Mouse (Mus musculus) liver, embryonic 14.5 days (tissue): ENCODE data around the gene Dnaja2. TPM values are rescaled to one million over a fixed set of nuclear protein-coding genes. Genes with fewer than 3 reads are reported as not detected.

Experiments used
- ATAC-seq: fragments of 200-750 bp; cut with Nextera tagmentation; 2 replicates; pipeline ENCODE4 v1.8.0; 2017; ENCODE audit warnings: moderate number of reproducible peaks, mild to moderate bottlenecking, moderate library complexity; ENCODE audit not compliant: insufficient read depth
- DNase-seq, 3 experiments: peaks; one replicate each; pipeline ENCODE4 v3.0.0-alpha.2; 2012 to 2013; ENCODE audit warnings: low read depth in 3 of 3, low spot score in 3 of 3
- H3K27ac ChIP-seq: fragments of 300-500 bp; sonication (generic); 2 replicates; pipeline ENCODE4 v1.5.1; 2014; ENCODE audit warnings: moderate library complexity, mild to moderate bottlenecking, control low read depth, inconsistent platforms
- H3K27me3 ChIP-seq: fragments of 300-500 bp; sonication (generic); 2 replicates; pipeline ENCODE4 v1.6.1; 2014; ENCODE audit warnings: mild to moderate bottlenecking, low read length, moderate library complexity; ENCODE audit not compliant: control insufficient read depth, insufficient read depth
- H3K36me3 ChIP-seq: fragments of 300-500 bp; sonication (generic); replicated peaks from 2 replicates; pipeline ENCODE4 v1.6.1; 2014; ENCODE audit warnings: low read depth; ENCODE audit not compliant: control insufficient read depth, insufficient read depth
- H3K4me1 ChIP-seq, 2 experiments: fragments of 200-500 bp in 1 of 2; fragments of 300-500 bp in 1 of 2; sonication (generic) in 1 of 2; replicated peaks; 2 replicates each; pipeline ENCODE4 v1.6.1; 2012 to 2014; ENCODE audit warnings: antibody characterized with exemption in 1 of 2, inconsistent platforms in 1 of 2, low read length in 1 of 2; ENCODE audit not compliant: control insufficient read depth in 2 of 2, insufficient read depth in 2 of 2
- H3K4me2 ChIP-seq: fragments of 300-500 bp; sonication (generic); 2 replicates; pipeline ENCODE4 v1.6.1; 2014; ENCODE audit warnings: low read depth, mild to moderate bottlenecking, control low read depth, moderate library complexity
- H3K4me3 ChIP-seq, 2 experiments: fragments of 200-500 bp in 1 of 2; fragments of 300-500 bp in 1 of 2; sonication (generic) in 1 of 2; 2 replicates each; pipeline ENCODE4 v1.5.1; 2012 to 2014; ENCODE audit warnings: low read depth in 2 of 2, low read length in 2 of 2, mild to moderate bottlenecking in 2 of 2, control low read depth in 1 of 2, inconsistent platforms in 1 of 2, moderate library complexity in 1 of 2; ENCODE audit not compliant: insufficient read depth in 1 of 2
- H3K9ac ChIP-seq: fragments of 300-500 bp; sonication (generic); replicated peaks from 2 replicates; pipeline ENCODE4 v1.6.1; 2014; ENCODE audit warnings: mild to moderate bottlenecking, control low read depth, moderate library complexity
- H3K9me3 ChIP-seq: fragments of 300-500 bp; sonication (generic); 2 replicates; pipeline ENCODE4 v1.6.1; 2016; ENCODE audit warnings: low read length, mixed read lengths; ENCODE audit not compliant: control insufficient read depth
- CTCF ChIP-seq: IDR thresholded peaks from 2 replicates; pipeline ENCODE4 v1.5.1; 2016; ENCODE audit warnings: antibody characterized with exemption, low read depth, control low read depth
- EP300 ChIP-seq: IDR thresholded peaks from 2 replicates; pipeline ENCODE4 v1.6.1; 2016; ENCODE audit warnings: antibody characterized with exemption, low read depth
- WGBS: fragments of 180-500 bp; shearing (Covaris S2); extraction: QIAGEN DNeasy Blood & Tissue Kit; methylation state at CpG from one replicate; pipeline ENCODE4 v1.1.7; 2014; ENCODE audit not compliant: insufficient replicate concordance; 5-methylcytosine and 5-hydroxymethylcytosine counted together
- polyA plus RNA-seq, 2 experiments: library from polyadenylated mRNA; depleted of rRNA in 1 of 2; stranded (reverse) in 1 of 2; unstranded in 1 of 2; fragments of >200 nt; fragmentation: Nextera tagmentation in 1 of 2; extraction: Ambion mirVana in 1 of 2; gene quantifications; 2 replicates each; pipeline versions ENCODE4 v1.2.1 to v1.2.3; 2012 to 2014

The Dnaja2 gene
- polyA plus RNA-seq, 2 experiments, result 26.9 to 73.3 TPM

DNA sequence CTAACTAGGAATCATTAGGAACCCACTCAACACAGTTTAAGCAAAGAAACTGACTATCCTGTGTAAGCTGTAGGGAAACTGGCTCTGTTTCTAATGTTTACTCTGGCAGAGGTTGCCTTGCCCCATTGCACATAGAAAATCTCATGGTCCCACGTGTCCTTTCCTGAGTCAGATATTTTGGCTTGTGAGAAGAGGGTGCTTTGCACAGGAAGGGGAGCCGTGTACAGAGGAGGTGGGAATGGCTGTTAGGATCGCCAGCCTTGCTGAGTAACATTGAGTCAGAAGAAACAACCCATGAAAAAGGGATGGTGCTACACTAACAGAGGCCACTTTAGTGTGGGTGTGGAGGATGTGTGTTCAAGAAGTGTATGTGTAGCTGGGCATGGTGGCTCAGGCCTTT lies 26.2 kb downstream of the Dnaja2 start:
- DNase-seq (no peak), ATAC-seq (no peak)
- H3K9me3 ChIP-seq, result no peaks in the 10 kb centered on the region
- no peaks in the 10 kb centered on the region for H3K27me3 ChIP-seq
- H3K4me2 ChIP-seq, result no peak overlapping the region
- no peak overlapping the region for H3K4me3 ChIP-seq
- no peak overlapping the region for H3K9ac ChIP-seq
- H3K36me3 ChIP-seq, result no peaks in the 10 kb centered on the region
- no peak overlapping the region for H3K27ac ChIP-seq
- no peak for TF ChIP-seq EP300
- no peak for TF ChIP-seq CTCF
- H3K4me1 ChIP-seq, result peaks cover 4 to 17% of the 10 kb centered on the region in 2 experiments; a peak in 3 of 4 replicates
- 64% methylated on average over 3 of the region's 3 CpGs for WGBS

DNA sequence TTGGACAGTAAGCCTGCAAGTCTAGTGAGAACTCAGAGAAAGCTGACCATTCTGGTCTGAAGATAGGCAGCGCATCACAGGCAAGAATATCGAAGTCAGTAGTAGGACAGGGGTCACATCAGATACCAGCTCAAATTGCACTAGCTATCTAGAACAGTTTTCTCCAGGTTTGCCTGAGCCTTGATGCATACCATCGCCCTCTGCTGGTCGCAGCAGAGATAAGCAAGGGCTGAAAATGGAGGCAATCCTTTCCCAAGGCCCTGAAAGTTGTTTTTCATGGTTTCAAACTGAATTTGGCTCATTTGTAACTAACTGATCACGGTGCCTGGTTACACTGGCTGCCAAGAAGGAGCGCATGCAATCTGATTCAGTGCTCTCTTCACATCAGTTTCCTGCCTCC lies 29.0 kb downstream of the Dnaja2 start:
- no peak for TF ChIP-seq EP300
- peak; percentile 90 for TF ChIP-seq CTCF
- Histone ChIP-seq H3K27ac (no peak overlapping the region), H3K4me2 (no peak overlapping the region), H3K4me1 (peaks cover 0 to 4% of the 10 kb centered on the region in 2 experiments; a peak in 1 of 4 replicates), H3K27me3 (no peaks in the 10 kb centered on the region), H3K4me3 (no peak overlapping the region), H3K36me3 (no peaks in the 10 kb centered on the region), H3K9ac (no peak overlapping the region), H3K9me3 (no peaks in the 10 kb centered on the region)
- WGBS, result 17% methylated on average over 6 of the region's 6 CpGs
- peak; percentile 10 to 36 (median 31) for DNase-seq
- ATAC-seq, result no peak

DNA sequence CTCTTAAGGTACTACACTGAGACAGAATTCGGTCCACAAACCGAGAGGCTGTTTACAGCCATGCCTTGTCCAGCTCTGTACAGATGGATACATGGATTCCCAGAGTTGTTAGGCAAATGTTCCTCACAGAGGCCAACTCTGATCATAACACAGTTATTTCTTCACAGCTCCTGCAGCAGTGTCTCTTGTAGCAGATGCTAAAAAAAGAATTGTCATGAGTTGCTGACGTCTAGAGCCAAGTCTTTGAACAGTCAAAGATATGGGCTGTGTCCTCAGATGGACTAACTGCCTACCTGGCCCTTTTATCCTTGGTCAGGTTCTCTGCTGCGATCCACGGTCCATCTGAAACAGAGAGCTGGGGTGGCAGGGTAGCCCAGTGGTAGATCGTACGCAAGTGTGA lies 31.1 kb downstream of the Dnaja2 start:
- DNase-seq (no peak), ATAC-seq (no peak)
- WGBS, result 77% methylated on average over 7 of the region's 7 CpGs
- Histone ChIP-seq H3K9ac (no peak overlapping the region), H3K4me3 (no peak overlapping the region), H3K27me3 (no peaks in the 10 kb centered on the region), H3K4me1 (peaks cover 0 to 4% of the 10 kb centered on the region in 2 experiments; a peak in 1 of 4 replicates), H3K36me3 (no peaks in the 10 kb centered on the region), H3K9me3 (no peaks in the 10 kb centered on the region), H3K27ac (no peak overlapping the region), H3K4me2 (no peak overlapping the region)
- TF ChIP-seq CTCF, result no peak
- TF ChIP-seq EP300, result no peak

- Histone ChIP-seq H3K9me3 (no peaks in the 10 kb centered on the region), H3K4me3 (no peak overlapping the region), H3K4me1 (no peaks in the 10 kb centered on the region), H3K9ac (no peak overlapping the region), H3K4me2 (no peak overlapping the region), H3K27me3 (no peaks in the 10 kb centered on the region), H3K36me3 (no peaks in the 10 kb centered on the region), H3K27ac (no peak overlapping the region)
- ATAC-seq (no peak), DNase-seq (no peak)
- TF ChIP-seq CTCF (no peak), EP300 (no peak)
- 74% methylated on average over 8 of the region's 8 CpGs for WGBS
Measured at GRCm38 (mm10) chr8:85521332-85521731, 33.8 kb downstream of the Dnaja2 start.

DNA sequence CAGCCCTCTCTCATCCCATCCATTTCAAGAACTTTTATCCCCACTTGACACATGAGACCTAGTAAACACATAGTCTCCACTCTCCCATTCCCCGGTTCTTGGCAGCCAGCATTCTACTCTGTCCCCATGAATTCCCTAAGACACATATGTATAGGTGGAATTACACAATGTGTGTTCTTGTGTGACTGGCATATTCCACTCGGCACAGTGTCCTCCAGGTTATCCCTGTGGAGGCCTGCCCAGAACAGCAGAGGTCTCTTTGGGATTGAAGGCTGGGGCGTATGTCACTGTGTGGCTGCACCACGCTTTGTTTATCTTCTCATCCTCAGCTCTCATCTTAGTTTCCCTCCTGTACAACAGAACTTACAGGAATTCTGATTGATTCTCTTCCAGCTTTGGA lies 34.6 kb downstream of the Dnaja2 start:
- 76% methylated on average over 4 of the region's 4 CpGs for WGBS

More for the DNA sequence above, 34.6 kb downstream of the Dnaja2 start:
- Histone ChIP-seq H3K4me1 (no peaks in the 10 kb centered on the region), H3K4me2 (no peak overlapping the region), H3K27me3 (no peaks in the 10 kb centered on the region), H3K36me3 (no peaks in the 10 kb centered on the region), H3K4me3 (no peak overlapping the region), H3K9ac (no peak overlapping the region), H3K27ac (no peak overlapping the region), H3K9me3 (no peaks in the 10 kb centered on the region)
- no peak for ATAC-seq
- DNase-seq, result no peak
- no peak for TF ChIP-seq EP300
- no peak for TF ChIP-seq CTCF
